ENCODE assay signal across 8 mouse cellular contexts in genomic region chr6:48444310-48445180, GRCm38 (mm10). TPM values are rescaled to one million over a fixed set of nuclear protein-coding genes. Genes with fewer than 3 reads are reported as not detected.
DNase-seq lines count a peak whose midpoint lies in the region; ATAC-seq lines count a peak whose summit lies in the region.

No protein-coding gene starts in this region.

- peak overlapping the region; percentile 74 for H3K4me3 ChIP-seq in forebrain, embryonic 12.5 days (replicated peaks)
- peak overlapping the region; percentile 70 for H3K4me3 ChIP-seq in macrophage (ENCODE audit: inconsistent target)

- intact Hi-C loops in heart, postnatal 10 days (cut with DNase I), result loop anchor here (2.0 kb wide), 2 partner anchors 48 to 60 kb away; no protein-coding TSS in a partner anchor

- H3K27me3 ChIP-seq in forebrain, embryonic 12.5 days, result peaks cover 10% of the 10 kb centered on the region

- H3K27ac ChIP-seq in forebrain, embryonic 12.5 days, result peak overlapping the region; percentile 93
- H3K27ac ChIP-seq in macrophage, result peak overlapping the region; percentile 82

- DNase-seq in MEL-GATA-1-ER (ENCODE audit: extremely low read depth, low read depth), result peak; percentile 32
- peak; percentile 89 for DNase-seq in brain, embryonic 18.5 days (ENCODE audit: low read depth, low spot score)
- peak; percentile 57 to 85 for DNase-seq in heart, postnatal 10 days
- DNase-seq in left cerebral cortex, adult 18-20 months (ENCODE audit: low spot score in 2 of 2), result peak; percentile 48 to 52
- peak; percentile 97 for DNase-seq in right cerebral cortex, postnatal 4 days

- peaks cover 18% of the 10 kb centered on the region for H3K36me3 ChIP-seq in forebrain, embryonic 12.5 days (replicated peaks)
- H3K36me3 ChIP-seq in macrophage (ENCODE audit: inconsistent target), result peaks cover 31% of the 10 kb centered on the region

- peak overlapping the region; percentile 86 for H3K9ac ChIP-seq in forebrain, embryonic 12.5 days

- H3K9me3 ChIP-seq in forebrain, embryonic 12.5 days, result no peaks in the 10 kb centered on the region

- H3K4me1 ChIP-seq in forebrain, embryonic 12.5 days, result peaks cover 33% of the 10 kb centered on the region

- under 1% methylated on average over 32 of the region's 34 CpGs for WGBS in forebrain, embryonic 12.5 days
- WGBS in macrophage (ENCODE audit: missing documents), result 0% methylated on average over 18 of the region's 34 CpGs

- ATAC-seq in forebrain, embryonic 12.5 days (ENCODE audit: low FRiP score), result peak; percentile 76
- ATAC-seq in monocyte, adult 5-6 weeks (replicated peaks; ENCODE audit: insufficient number of reproducible peaks, low FRiP score, low TSS enrichment, poor library complexity, severe bottlenecking), result no peak

- peak overlapping the region; percentile 88 for H3K4me2 ChIP-seq in forebrain, embryonic 12.5 days

- H3K79me2 ChIP-seq in macrophage (ENCODE audit: inconsistent target), result no peaks in the 10 kb centered on the region; the same call in 1 of the 2 replicates

RNA-seq across cellular contexts. Expression of gene Zfp467, which starts 1.1 kb away (rescaled TPM):
- polyA plus RNA-seq in forebrain, embryonic 12.5 days (2016; fragmentation: Nextera tagmentation; extraction: Ambion mirVana), result 22.1 and 22.7 TPM in 2 replicates
- total RNA-seq in heart, postnatal 10 days (2021), result 10 to 100 TPM; 17.8 to 25.2 TPM
- 10 to 100 TPM; 30.9 to 31.6 TPM for total RNA-seq in left cerebral cortex, adult 18-20 months (2021)
- 10 to 100 TPM in 19 of 26 experiments, 1 to 10 TPM in 7; 3.4 to 46.3 (median 23.6) TPM for total RNA-seq in macrophage (2018; cell fraction: chromatin; rRNA removed)
- total RNA-seq in macrophage (2018; cell fraction: cytosol; rRNA removed), result 10 to 100 TPM in 25 of 26 experiments, 1 to 10 TPM in 1; 9.7 to 31.9 (median 21.3) TPM
- 10 to 100 TPM in 19 of 26 experiments, 1 to 10 TPM in 7; 3.3 to 39.3 (median 19.9) TPM for total RNA-seq in macrophage (2018; cell fraction: nucleus; rRNA removed)
- polyA plus RNA-seq in macrophage (2018), result 13.5 to 23.8 TPM (median 17.5 TPM) in 3 replicates
- 5.4 to 17.3 TPM (median 17.0 TPM) in 3 replicates for total RNA-seq in monocyte, adult 5-6 weeks (2017)

RNA-seq across cellular contexts. Expression of gene Sspo, which starts 3.5 kb away (rescaled TPM):
- polyA plus RNA-seq in forebrain, embryonic 12.5 days (2016; fragmentation: Nextera tagmentation; extraction: Ambion mirVana), result 0.40 and 0.53 TPM in 2 replicates
- 1 to 10 TPM in 1 of 2 experiments, under 1 TPM in 1; 0.62 to 1.2 TPM for total RNA-seq in heart, postnatal 10 days (2021)
- total RNA-seq in left cerebral cortex, adult 18-20 months (2021), result 1 to 10 TPM in 1 of 2 experiments, under 1 TPM in 1; 0.16 to 1.1 TPM
- under 1 TPM in 19 of 26 experiments, not detected in 7; 0.04 to 0.23 (median 0.10) TPM for total RNA-seq in macrophage (2018; cell fraction: chromatin; rRNA removed)
- total RNA-seq in macrophage (2018; cell fraction: cytosol; rRNA removed), result under 1 TPM in 1 of 26 experiments, not detected in 25; under 0.01 TPM
- under 1 TPM in 5 of 26 experiments, not detected in 21; 0.04 to 0.22 (median 0.06) TPM for total RNA-seq in macrophage (2018; cell fraction: nucleus; rRNA removed)
- polyA plus RNA-seq in macrophage (2018), result not detected in 3 replicates
- total RNA-seq in monocyte, adult 5-6 weeks (2017), result 0.10 to 2.7 TPM (median 0.39 TPM) in 3 replicates

RNA-seq across cellular contexts. Expression of gene Krba1, which starts 49.2 kb away (rescaled TPM):
- 27.2 and 28.1 TPM in 2 replicates for polyA plus RNA-seq in forebrain, embryonic 12.5 days (2016; fragmentation: Nextera tagmentation; extraction: Ambion mirVana)
- total RNA-seq in heart, postnatal 10 days (2021), result 10 to 100 TPM; 27.3 to 30.8 TPM
- total RNA-seq in left cerebral cortex, adult 18-20 months (2021), result 10 to 100 TPM; 45.9 to 47.5 TPM
- total RNA-seq in macrophage (2018; cell fraction: chromatin; rRNA removed), result 1 to 10 TPM in 25 of 26 experiments, under 1 TPM in 1; 0.69 to 5.5 (median 2.6) TPM
- under 1 TPM; 0.05 to 0.51 (median 0.22) TPM for total RNA-seq in macrophage (2018; cell fraction: cytosol; rRNA removed)
- 1 to 10 TPM in 19 of 26 experiments, under 1 TPM in 7; 0.47 to 2.6 (median 1.1) TPM for total RNA-seq in macrophage (2018; cell fraction: nucleus; rRNA removed)
- polyA plus RNA-seq in macrophage (2018), result 0.22 to 0.59 TPM (median 0.28 TPM) in 3 replicates
- total RNA-seq in monocyte, adult 5-6 weeks (2017), result 1.1 to 4.7 TPM (median 2.1 TPM) in 3 replicates

Comparison
In these comparisons a context has a peak if more than half of its experiments do, and no peak if none do; other contexts are left out.
1. DNase-seq: peak in every context shown above with its lines; median percentile 97 in right cerebral cortex, postnatal 4 days; 89 in brain, embryonic 18.5 days; 71 in heart, postnatal 10 days; 50 in left cerebral cortex, adult 18-20 months; 32 in MEL-GATA-1-ER.